Mouse (Mus musculus) thymus, adult 2 months (tissue): ENCODE measurements around the gene Ssh3.

Source experiments
- CTCF ChIP-seq: fragments of 200-500 bp; IDR thresholded peaks from 2 replicates; pipeline ENCODE4 v1.5.1; 2012; ENCODE audit warnings: mild to moderate bottlenecking, control low read depth, low read length, moderate library complexity, borderline replicate concordance; ENCODE audit not compliant: control insufficient read depth, poor library complexity, insufficient read depth; ENCODE audit errors: extremely low read depth
- POLR2A ChIP-seq: fragments of 200-500 bp; IDR thresholded peaks from 2 replicates; pipeline ENCODE4 v1.6.1; 2012; ENCODE audit warnings: mild to moderate bottlenecking, low read length, control low read depth, moderate library complexity; ENCODE audit not compliant: control insufficient read depth, poor library complexity, insufficient read depth; ENCODE audit errors: extremely low read depth

DNA sequence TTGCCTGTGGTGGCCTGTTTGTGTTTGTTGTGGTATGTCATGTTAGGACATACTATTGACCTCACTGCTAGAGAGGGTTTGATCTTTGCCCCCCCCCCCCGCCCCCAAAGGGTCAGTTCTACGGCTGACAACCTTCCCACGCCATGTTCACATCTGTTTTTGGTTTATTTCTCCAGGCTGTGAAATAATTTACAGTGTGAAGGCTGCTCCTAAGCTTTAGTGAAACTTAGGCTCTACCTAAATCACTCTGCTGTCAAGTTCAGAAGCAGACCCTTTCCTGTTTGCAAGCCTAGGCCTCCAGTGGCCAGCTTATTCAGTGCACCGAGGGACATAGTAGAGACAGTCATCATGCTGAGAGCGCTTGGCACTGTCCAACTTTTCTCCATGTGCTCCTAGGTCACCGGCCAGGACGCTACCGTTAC is 28.7 kb downstream of the Ssh3 start:
- no peak for TF ChIP-seq CTCF
- TF ChIP-seq POLR2A: no peak
